Mouse (Mus musculus) testis, adult 2 months (tissue): ENCODE results near the gene Xpc.

Source experiments
- CTCF ChIP-seq: fragments of 200-500 bp; IDR thresholded peaks from 2 replicates; pipeline ENCODE4 v1.5.1; 2012; ENCODE audit warnings: low read depth, mild to moderate bottlenecking, inconsistent platforms, low read length, moderate library complexity; ENCODE audit not compliant: control insufficient read depth, insufficient read depth, insufficient replicate concordance
- POLR2A ChIP-seq: fragments of 200-500 bp; IDR thresholded peaks from 2 replicates; pipeline ENCODE4 v1.6.1; 2012; ENCODE audit warnings: low read depth, mild to moderate bottlenecking, inconsistent platforms, low read length, moderate library complexity; ENCODE audit not compliant: control insufficient read depth

DNA sequence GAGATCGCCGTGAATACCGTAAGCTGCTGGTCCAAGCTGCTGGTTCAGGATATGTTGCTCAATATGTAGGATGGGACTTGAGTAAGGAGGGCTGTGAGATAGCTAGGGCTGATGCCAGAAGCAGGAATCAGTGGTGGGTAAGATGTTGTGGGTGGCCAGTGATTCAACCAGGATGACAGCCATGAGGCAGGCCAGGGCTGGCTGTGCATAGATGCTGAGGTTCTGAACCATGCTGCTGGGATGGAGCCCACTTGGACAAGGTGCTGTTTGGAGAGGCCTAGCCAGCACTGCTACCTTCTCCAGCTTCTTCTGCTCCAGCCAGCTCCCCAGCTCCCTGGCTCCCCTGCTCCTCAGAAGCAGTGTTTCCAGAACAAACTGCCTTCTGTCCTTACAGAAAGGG, 36.0 kb upstream of the Xpc start:
- no peak for TF ChIP-seq POLR2A
- TF ChIP-seq CTCF = no peak
